Mouse (Mus musculus) layer of hippocampus, adult 8-10 months (tissue): ENCODE data around the gene Myo18b. TPM values are rescaled to one million over a fixed set of nuclear protein-coding genes. Genes with fewer than 3 reads are reported as not detected.
A peak's percentile ranks its signal among the peaks of the same experiment; 100 is the strongest.

ENCODE experiments used
- DNase-seq, 2 experiments: peaks; one replicate each; pipeline ENCODE4 v3.0.0; 2022; ENCODE audit warnings: low spot score in 2 of 2
- total RNA-seq, 4 experiments: library from RNA; stranded (reverse); gene quantifications; 2 replicates each; pipeline ENCODE4 v1.2.4; 2022

Gene Myo18b
- total RNA-seq, 4 experiments from 2014 or later, result 1.5 to 2.1 (median 1.8) TPM

DNA sequence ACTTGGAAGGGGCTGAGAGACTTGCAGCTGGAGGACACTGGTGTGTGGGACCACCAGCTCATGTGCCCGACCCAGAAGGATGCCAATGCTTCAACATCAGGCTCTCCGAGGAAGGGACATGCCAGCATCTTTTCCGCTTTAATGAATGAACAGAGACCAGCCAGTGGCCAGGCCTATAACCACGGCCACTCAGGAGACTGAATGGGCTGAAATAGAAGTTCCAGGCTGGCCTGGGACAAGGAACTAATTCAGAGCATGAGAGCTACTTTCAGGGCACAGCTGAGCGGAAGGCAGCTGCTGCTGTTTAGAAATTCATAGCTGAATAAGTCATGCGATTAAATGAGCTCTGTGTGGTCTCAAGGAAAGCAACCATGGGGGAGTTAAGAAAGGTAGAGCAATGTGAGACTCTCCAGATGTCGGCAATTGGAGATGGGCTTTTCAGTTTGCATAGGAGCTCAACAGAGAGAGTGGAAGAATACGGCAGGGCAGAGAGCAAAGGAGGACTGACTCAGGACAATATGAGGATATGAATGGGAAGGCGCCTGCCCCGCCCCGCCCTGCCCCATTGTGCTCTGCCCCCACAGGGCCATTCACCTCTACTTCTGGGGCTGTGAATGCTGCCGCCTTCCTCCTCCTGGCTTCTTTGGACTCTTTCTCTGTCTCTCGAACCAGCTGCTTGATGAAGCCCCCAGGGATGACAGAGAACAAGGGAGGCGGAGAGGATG, 18.6 kb downstream of the Myo18b start:
- DNase-seq, result no peak

DNA sequence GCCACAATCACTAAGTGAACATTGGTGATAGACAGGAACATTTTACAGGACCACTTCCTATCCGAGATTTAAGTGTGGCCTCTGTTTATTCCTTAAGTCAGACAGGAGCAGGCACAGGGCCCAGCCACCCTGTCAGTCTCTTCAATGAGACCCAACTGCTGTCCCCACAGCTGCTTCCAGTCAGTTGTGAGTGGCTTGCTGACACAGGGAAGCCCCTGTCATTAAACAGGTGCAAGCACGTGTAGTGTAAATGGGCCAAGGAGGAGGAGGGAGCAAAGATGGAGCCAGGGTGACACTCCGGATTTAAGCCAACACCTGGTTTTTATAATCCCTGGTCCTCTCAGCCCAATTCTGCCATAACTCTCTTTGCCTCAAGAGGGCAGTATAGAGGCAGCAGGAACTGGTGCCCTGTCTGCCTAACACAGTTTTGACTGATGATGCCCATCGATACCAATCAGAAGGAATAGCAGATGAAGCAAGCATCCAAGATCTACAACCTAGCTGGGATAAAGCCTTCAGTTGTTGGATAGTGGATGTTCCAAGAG, 19.2 kb downstream of the Myo18b start:
- peak in 1 of 2 experiments; percentile 68 for DNase-seq

DNA sequence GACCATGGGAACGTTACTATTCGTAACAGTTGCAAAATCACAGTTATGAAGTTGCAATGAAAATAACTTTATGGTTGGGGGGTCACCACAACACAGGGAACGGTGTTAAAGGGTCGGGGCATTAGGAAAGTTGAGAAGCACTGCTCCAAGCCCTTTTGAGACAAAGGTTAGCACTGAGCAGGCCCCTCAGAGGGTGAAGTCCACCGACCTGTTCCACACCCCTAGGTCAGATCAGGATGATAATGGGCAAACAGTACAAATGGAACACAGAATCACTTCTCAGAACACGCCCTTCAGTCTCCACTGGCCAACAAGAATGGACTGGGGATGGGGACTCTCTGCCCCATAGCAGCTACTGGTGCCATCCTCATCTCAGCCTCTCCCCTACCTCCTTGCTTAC, 23.2 kb downstream of the Myo18b start:
- no peak for DNase-seq

DNA sequence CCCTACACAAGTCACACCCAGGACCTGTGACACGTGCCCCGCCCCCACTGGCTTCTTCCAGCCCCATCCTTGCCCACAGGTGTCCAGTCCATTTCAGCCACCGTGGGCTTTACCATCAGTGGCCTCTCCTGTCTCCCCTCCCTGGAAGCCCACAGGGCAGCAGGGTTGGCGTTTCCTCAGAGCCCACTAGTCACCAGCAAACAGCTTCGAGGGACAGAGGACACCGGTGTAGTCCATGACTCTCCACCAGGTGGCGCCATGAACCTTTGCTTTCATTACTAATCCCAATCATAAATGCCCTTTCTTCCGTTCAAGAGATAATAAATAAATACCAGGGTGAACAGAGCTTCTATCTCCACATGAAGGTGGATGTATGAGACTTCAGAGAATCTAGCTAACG, 25.4 kb downstream of the Myo18b start:
- peak in 1 of 2 experiments; percentile 86 for DNase-seq

DNA sequence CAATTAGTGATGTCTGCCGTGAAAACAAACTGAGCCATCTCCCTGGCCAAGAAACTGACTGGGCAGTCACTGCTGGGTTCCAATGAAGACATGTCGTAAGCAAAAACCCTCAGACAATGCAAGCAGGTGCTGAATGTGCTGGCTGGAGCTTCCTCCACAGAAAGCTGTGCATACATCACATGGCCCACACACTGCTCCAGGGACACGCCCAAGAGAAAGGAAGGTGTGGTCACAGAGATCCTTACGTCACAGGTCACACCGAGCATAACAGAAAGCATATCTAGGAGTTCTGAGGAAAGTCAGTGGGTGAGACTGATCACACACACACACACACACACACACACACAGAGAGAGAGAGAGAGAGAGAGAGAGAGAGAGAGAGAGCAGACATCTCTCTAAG, 27.5 kb downstream of the Myo18b start:
- DNase-seq, result no peak

DNA sequence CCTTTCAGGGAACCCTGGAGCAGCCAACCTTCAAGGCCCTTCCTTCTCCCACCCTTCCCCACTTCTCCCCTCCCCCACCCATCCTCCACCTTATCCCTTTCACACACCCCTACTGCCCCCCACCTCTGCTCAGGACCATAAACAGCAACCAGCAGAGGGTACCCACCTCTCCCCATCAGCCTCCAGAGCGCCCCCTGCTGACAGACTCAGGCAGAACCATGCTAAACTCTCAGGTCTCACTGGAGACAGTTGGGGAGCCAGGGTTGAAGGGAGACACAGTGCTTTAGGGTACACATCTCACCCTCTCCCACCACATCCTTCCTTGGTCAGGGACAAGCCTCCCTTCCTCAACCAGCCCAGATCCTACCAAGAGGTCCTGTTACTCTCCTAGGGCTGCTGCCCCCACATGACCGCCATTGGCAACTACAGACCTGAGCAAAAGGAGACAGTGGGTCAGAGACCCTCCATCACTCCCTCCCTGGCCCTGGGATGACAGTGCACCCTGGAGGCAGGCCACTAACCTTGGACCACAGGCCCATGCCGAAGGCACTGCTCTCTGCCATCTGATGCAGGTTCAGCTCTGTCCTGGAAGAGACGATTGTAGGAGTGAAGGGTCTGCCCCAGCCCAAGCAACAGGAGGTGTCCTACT, 31.3 kb downstream of the Myo18b start:
- no peak for DNase-seq

DNA sequence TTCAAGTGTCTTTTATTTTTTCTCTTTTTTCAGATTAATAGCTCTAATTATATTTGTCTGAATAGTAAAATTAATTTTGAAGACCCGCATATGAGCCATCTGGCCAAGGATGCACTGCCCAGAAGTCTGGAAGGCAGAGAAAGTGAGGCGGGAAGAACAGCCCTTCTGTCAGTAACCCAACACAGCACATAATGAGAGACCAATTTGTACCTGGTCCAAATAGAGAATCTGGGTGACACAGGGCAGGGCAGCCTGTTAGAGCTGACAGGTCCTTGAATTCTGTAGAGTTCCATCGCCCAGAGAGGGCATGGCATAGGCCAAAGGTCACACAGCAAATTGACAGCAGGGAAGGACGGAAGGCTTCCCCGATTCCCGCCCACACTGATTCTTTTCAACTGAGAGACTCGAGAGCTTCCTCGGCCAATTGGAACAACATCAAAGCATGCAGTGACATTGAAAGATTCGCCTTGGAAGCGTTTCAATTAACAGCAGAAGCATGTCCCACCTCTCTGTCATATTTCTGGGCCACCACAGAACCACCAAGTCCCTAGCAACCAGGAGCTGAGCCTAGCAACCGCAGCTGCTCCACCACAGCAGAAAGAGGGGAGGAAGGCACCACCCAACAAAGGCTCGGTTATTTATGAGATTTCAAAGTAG, 36.7 kb downstream of the Myo18b start:
- DNase-seq, result no peak

DNA sequence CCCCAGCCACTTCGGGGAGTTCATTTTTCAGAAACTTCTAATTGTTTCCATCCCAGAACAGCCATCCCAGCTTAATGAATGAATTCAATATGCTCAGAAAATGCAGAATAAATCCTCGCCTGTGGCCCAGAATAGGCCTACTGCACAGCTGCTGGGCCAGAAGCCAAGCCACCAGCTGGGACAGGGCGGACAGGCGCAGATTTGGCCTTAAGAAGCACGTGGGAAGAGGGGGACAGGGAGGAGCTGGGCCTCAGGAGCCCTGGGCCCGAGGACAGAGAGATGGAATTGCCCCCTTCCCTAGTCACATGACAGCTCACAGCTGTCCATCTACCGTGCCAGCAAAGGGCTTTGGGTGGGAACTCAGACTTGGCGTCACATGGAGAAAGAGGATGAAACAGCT, 43.0 kb downstream of the Myo18b start:
- DNase-seq, result peak; percentile 59 to 60

DNA sequence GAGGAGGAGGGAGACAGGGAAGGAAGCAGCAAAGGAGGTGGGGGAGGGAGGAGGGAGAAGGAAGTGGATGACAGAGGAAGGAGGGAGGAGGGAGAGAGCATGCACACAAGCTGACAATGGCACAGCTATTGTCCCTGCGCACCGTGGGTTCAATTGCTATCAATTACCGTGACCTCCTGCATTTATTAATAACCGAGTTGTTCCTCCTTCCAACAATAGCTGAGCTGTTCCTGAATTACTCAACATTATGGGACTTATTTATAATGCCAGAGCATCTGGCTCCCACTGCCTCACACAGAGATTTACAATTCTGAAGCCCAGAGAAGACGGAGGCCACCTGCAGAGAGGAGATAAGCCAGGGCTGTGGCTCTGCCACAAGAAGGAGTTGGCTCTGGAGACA, 44.8 kb downstream of the Myo18b start:
- no peak for DNase-seq

DNA sequence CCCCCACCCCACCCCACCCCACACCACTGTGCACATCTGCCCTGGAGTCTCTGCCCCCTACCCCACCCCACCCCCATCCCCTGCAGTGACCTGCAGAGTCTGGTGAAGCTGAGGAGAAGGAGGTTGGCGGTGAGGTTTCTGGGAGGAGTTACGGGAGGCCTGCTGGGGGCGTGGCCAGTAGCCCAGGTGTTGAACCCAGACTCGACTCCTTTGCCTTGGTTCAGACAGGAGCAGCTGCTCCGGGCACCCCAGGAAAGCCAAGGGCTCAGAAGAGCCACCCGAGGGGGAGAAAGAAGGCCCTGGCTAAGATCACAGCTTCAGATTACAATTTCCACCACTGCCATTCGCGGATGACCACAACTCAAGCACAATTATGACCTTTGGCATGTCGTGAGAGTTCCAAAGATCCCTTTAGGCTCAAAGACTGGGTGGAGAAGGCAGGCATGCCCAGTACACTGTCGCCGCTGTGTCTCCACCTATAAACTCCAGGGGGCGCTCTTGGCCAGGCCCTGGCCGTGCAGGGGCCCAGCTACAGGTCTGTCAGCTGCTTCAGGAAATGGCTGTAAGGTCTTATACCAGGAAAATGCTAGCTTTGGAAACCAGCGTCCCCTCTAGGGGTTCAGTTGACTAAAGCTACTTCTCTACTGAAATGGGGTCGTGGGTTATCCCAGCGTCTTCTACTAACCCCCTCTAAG, 47.4 kb downstream of the Myo18b start:
- DNase-seq, result peak in 1 of 2 experiments; percentile 52

DNA sequence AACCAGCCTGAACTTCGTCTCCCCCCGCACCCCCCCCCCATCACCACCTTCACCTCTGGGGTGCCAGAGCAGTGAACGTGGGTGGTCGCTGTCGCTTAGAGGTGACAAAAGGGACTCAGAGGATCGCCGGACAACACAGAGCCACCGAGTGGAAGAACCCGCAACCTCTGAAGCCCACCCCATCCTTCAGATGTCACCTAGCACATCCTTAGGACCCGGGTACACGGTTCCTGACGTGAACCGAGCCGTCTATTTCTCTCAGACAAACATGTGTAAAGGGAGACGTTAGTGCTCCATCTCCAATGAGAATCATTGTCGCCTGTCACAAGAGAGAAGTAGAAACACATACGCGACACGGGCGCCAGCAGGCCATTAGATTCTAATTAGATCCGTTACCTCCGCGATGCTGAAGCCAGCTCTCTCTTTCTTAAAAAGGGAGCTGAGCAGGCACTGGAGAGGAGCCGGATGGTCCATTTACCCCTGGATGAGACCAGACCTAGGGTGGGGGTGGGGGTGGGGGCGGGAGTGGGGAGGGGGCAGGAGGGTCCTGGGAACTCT, 48.1 kb downstream of the Myo18b start:
- DNase-seq, result no peak

DNA sequence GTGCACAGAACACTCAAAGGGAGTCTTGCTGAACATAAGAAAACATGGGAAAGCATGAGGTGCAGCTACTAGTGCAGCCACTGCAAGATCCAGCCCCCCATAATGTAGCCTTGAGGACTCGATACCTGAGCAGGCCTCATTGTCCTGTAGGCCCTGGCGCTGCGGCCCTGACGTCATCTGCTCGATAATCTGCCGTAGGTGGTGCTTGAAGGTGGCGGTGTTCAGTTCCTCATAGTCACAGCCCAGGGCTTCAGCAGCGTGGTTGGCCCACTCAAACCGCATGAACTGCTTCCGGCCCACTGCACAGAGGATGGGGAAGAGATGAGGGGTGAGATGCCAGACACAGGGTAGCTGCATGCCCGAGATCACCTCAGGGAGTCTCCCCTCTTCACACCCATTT, 50.0 kb downstream of the Myo18b start:
- DNase-seq, result no peak

DNA sequence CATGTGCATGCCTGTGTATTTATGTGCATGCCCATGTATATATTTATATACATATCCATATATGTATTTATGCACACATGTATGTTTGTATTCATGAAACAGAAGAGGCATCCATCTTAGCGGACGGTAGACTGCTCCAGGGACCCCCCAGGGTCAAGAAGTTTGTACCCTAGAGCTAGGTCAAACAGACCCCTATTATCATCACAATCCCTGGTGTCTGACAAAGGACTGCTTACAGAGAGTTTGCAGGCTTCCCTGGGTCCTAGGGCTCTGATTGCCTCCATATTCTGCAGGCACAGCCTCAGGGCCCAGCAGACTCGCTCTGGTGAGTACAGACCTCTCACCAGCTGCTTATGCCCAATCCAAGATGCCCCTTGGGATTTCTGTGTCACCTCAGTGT, 51.7 kb downstream of the Myo18b start:
- DNase-seq, result no peak

DNA sequence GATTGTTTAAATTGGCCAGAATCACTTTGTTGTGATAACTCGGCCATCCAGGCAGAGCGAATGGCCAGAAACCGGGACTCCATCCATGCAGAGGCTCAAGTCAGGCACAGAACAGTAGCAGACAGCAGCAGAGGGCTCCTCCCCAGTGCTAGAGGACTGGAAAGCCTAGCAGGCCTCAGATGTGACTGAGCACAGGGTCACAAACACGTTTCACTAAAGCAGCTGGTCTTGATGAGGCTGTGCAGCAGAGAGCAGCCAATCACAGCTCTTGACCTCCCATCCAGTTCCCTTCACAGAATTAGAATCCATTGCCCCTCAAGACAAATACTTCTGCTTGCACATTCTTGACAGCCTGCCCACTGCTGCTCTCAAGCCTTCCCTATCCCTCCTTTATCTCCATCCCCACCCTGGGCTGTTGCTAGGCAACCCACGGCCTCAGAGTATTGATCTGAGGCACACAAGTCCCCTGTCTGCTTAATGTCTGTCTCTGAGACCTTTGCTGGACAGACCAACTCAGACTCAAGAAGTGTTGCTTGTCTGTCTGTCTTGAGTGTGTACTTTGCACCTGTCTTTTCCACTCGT, 52.4 kb downstream of the Myo18b start:
- no peak for DNase-seq

DNA sequence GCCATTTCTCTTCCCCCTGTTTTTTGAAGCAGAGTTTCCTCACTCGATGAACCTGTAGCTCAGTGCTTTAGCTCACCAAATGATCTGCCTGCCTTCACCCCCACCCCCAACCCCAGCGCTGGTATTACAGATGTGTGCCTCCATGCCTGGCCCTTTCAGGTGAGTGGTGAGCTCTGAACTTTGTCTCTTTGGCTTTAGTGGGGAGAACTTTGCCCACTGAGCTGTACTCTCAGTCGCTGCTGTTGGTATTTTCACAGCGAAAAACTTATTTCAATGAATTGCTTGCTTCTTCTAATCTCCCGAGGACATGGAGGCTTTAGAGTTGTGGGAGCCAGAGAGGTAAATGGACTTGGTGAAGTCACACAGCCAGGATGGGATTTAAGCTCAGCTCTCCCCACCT, 53.5 kb downstream of the Myo18b start:
- no peak for DNase-seq

DNA sequence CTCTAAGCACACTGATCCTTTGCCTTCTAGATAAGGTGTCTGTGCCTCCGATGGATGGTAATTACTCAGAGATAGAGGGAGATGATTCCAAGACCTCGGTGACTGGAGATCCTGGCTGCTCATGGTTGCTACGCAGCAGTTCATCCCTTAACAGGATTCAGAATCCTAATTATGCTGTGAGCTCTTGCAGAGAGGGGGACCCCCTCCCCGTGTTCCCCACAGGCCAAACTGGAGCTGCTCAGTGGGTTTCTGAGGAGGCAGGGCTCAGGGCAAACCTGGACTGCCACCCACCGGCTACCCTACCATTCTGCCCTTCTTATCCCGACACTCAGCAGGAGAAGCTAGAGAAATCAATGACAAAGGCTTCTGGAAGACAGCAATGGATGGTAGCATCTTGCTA, 54.3 kb downstream of the Myo18b start:
- DNase-seq, result no peak

DNA sequence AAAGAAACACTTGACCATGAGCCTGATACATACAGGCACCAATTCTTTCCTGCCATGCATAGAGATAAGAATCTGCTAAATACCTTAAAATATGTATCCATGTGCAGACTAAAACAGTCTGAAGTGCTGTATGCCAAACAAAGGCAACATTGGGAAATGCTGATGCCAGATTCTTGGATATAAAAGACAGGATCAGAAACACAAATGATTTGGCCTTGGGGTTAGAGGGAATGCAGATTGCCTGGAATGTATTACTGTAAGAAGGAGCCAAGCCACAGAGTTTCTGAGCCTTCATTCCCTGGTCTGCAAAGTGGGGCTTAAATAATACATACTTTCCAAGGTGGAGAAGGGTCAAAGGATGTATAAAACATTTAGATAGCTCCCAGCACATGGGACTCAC, 61.3 kb downstream of the Myo18b start:
- no peak for DNase-seq

DNA sequence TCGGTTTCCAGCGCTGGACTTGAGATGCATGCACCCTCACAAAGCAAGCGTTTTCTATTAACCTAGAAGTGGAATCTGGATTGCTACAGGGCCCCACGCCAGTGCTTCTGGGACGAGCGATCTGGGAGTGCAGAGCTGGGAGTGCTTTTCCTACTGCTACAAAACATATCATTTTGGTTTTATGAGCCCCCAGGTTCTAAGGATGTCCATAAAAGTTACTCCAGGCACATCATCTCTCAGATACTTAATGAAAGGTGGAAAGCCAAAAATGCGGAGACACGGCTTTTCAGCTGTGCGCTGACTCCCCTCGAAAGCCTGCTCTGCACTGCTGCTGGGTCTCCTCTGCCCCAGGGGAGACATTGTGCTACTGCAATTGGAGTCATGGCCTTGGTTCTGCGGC, 62.3 kb downstream of the Myo18b start:
- DNase-seq, result no peak

DNA sequence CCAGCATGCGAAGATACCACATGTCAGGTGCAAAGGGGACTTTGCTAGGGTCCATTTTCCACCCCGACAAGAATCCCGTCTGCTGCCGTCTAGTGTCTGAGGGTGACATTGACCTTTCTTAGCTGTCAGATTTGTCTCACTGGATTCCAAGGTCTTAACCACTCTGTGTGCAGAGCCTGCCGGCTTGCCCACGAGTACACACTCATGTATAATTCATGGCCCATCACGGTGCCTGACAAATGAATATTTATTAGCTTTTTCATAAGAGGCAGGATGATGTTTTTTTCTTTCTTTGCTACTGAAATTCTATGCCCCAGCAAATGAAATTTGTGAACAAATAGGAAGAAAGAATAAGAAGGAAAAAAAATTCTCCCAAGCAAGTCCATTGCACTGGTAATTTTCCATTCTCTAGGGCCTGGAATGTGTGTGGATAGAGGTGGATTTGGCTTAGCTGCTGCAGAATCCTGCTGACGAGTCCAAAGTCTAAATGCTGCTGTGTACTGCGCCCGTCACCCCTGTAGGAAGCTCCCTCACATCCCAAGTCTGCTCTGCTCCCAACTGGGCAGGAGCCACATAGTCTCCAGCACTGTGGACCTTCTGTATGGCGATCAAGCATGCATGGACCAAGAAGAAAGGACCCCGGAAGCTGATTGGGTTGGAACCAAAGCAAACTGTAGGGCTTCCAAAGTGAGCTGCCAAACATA, 70.9 kb downstream of the Myo18b start:
- no peak for DNase-seq

DNA sequence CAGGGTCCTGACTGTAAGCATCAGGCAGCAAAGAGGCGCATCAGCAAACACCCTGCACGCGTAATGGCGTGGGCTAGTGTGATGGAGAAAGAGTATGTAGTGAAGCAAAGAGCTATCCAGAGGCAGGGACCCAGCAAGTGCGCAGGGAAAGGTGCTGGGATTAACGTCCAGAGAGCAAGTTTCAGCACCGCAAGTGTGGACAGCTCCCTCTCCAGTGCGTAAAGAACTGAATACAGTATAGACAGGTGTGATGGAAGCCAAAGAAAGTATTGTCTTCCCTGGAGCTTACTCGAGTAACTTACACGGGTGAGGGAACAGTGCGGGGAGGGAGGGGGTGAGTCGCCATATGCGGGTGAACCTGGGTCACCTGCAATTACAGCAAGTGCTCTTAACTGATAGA, 71.8 kb downstream of the Myo18b start:
- DNase-seq, result no peak

DNA sequence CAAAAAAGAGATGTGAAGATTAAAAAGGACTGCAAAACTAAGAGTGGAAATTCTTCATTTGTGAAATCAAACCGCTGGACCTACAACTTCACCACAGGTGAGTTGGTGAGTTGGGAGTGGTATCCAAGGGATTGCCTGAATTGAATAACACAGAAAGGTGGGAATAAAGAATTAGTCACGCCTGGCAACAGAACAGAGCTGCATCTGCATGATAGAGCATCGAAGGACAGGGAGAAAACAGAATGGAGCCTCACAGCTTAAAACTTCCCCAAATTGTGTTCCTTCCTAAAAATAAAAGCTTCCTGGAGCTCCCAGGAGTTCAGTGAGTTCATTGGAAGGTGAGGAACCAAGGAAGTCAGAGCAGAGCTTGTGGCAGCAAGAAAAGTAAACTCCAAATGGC, 73.7 kb downstream of the Myo18b start:
- no peak for DNase-seq
